Mouse (Mus musculus) liver, postnatal 0 days (tissue): ENCODE measurements around the gene Smyd5. TPM values are rescaled to one million over a fixed set of nuclear protein-coding genes. Genes with fewer than 3 reads are reported as not detected.
A peak's percentile ranks its signal among the peaks of the same experiment; 100 is the strongest.

Source experiments
- ATAC-seq: fragments of 200-750 bp; cut with Nextera tagmentation; 2 replicates; pipeline ENCODE4 v1.8.0; 2017; ENCODE audit warnings: mild to moderate bottlenecking, moderate library complexity
- DNase-seq: peaks from one replicate; pipeline ENCODE4 v3.0.0-alpha.2; 2016
- H3K27ac ChIP-seq: fragments of 300-500 bp; sonication (generic); 2 replicates; pipeline ENCODE4 v1.5.1; 2014; ENCODE audit warnings: antibody characterized with exemption, moderate library complexity, mild to moderate bottlenecking, low read depth
- H3K27me3 ChIP-seq: fragments of 300-500 bp; sonication (generic); 2 replicates; pipeline ENCODE4 v1.6.1; 2014; ENCODE audit warnings: low read length, control low read depth, mixed read lengths; ENCODE audit not compliant: insufficient read depth
- H3K36me3 ChIP-seq: fragments of 300-500 bp; sonication (generic); replicated peaks from 2 replicates; pipeline ENCODE4 v1.6.1; 2014; ENCODE audit warnings: mild to moderate bottlenecking, control low read depth, low read length, moderate library complexity, mixed read lengths; ENCODE audit not compliant: insufficient read depth
- H3K4me1 ChIP-seq: fragments of 300-500 bp; sonication (generic); 2 replicates; pipeline ENCODE4 v1.6.1; 2014; ENCODE audit warnings: antibody characterized with exemption, mild to moderate bottlenecking, control low read depth; ENCODE audit not compliant: insufficient read depth
- H3K4me2 ChIP-seq: fragments of 300-500 bp; sonication (generic); 2 replicates; pipeline ENCODE4 v1.6.1; 2014; ENCODE audit warnings: low read depth, mild to moderate bottlenecking, low read length, moderate library complexity, mixed read lengths
- H3K4me3 ChIP-seq: fragments of 300-500 bp; sonication (generic); 2 replicates; pipeline ENCODE4 v1.5.1; 2014; ENCODE audit warnings: low read depth, low read length
- H3K9ac ChIP-seq: fragments of 300-500 bp; sonication (generic); replicated peaks from 2 replicates; pipeline ENCODE4 v1.6.1; 2014; ENCODE audit warnings: mild to moderate bottlenecking, moderate library complexity
- H3K9me3 ChIP-seq: fragments of 300-500 bp; sonication (generic); 2 replicates; pipeline ENCODE4 v1.6.1; 2016; ENCODE audit warnings: mild to moderate bottlenecking, control low read depth, low read length, mixed read lengths
- CTCF ChIP-seq: sonication (generic); IDR thresholded peaks from 2 replicates; pipeline ENCODE4 v1.5.1; 2016; ENCODE audit warnings: antibody characterized with exemption, low read depth
- EP300 ChIP-seq: IDR thresholded peaks from 2 replicates; pipeline ENCODE4 v1.6.1; 2016; ENCODE audit warnings: antibody characterized with exemption, low read depth, mild to moderate bottlenecking
- WGBS: fragments of 180-500 bp; shearing (Covaris S2); extraction: QIAGEN DNeasy Blood & Tissue Kit; methylation state at CpG from one replicate; pipeline ENCODE4 v1.1.7; 2014; ENCODE audit not compliant: insufficient replicate concordance; 5-methylcytosine and 5-hydroxymethylcytosine counted together
- polyA plus RNA-seq: library from polyadenylated mRNA; unstranded; fragments of >200 nt; fragmentation: Nextera tagmentation; extraction: Ambion mirVana; gene quantifications from 2 replicates; pipeline ENCODE4 v1.2.1, GENCODE M21; 2015

Smyd5 gene
- polyA plus RNA-seq, 1 experiment from 2014 or later: 11.3 TPM

- ATAC-seq: no peak
- no peak overlapping the region for H3K9ac ChIP-seq
These were observed 40.2 kb downstream of the Smyd5 start for GRCm38 (mm10) chr6:85471962-85472361.

GRCm38 (mm10) chr6:85472542-85472941 lies 40.8 kb downstream of the Smyd5 start:
- Histone ChIP-seq H3K4me1 (no peaks in the 10 kb centered on the region), H3K27ac (no peak overlapping the region), H3K27me3 (no peaks in the 10 kb centered on the region), H3K4me3 (no peak overlapping the region), H3K4me2 (no peak overlapping the region), H3K9ac (no peak overlapping the region), H3K36me3 (peaks cover 17% of the 10 kb centered on the region), H3K9me3 (no peaks in the 10 kb centered on the region)
- DNase-seq: no peak
- ATAC-seq: no peak
- TF ChIP-seq CTCF (no peak), EP300 (no peak)
- 56% methylated on average over 5 of the region's 5 CpGs for WGBS

More at GRCm38 (mm10) chr6:85471962-85472361, 40.2 kb downstream of the Smyd5 start:
- TF ChIP-seq CTCF (no peak), EP300 (no peak)
- DNase-seq: no peak
- Histone ChIP-seq H3K36me3 (peaks cover 22% of the 10 kb centered on the region), H3K4me1 (no peaks in the 10 kb centered on the region), H3K4me3 (no peak overlapping the region), H3K27me3 (no peaks in the 10 kb centered on the region), H3K27ac (no peak overlapping the region), H3K9me3 (no peaks in the 10 kb centered on the region), H3K4me2 (no peak overlapping the region)
- WGBS: 71% methylated on average over 8 of the region's 8 CpGs

- no peaks in the 10 kb centered on the region for H3K36me3 ChIP-seq
- DNase-seq (no peak), ATAC-seq (no peak)
- no peak overlapping the region for H3K9ac ChIP-seq
- WGBS: 68% methylated on average over 3 of the region's 3 CpGs
- H3K4me2 ChIP-seq: no peak overlapping the region
- H3K27me3 ChIP-seq: no peaks in the 10 kb centered on the region
- no peak overlapping the region for H3K4me3 ChIP-seq
- H3K27ac ChIP-seq: no peak overlapping the region
- H3K9me3 ChIP-seq: no peaks in the 10 kb centered on the region
- no peaks in the 10 kb centered on the region for H3K4me1 ChIP-seq
- TF ChIP-seq CTCF (no peak), EP300 (no peak)
These were observed 43.8 kb downstream of the Smyd5 start for GRCm38 (mm10) chr6:85475581-85475980.

GRCm38 (mm10) chr6:85477366-85477917 lies 45.7 kb downstream of the Smyd5 start:
- Histone ChIP-seq H3K4me2 (no peak overlapping the region), H3K4me3 (no peak overlapping the region), H3K9me3 (no peaks in the 10 kb centered on the region), H3K36me3 (no peaks in the 10 kb centered on the region), H3K27me3 (0 out of 2 replicates have a peak, but pooled peaks cover 2% of the 10 kb centered on the region), H3K27ac (no peak overlapping the region), H3K4me1 (no peaks in the 10 kb centered on the region), H3K9ac (no peak overlapping the region)
- ATAC-seq (peak; percentile 53; the same call in 1 of the 2 replicates), DNase-seq (peak; percentile 62)
- TF ChIP-seq CTCF (peak; percentile 77), EP300 (no peak)
- WGBS: 38% methylated on average over 10 of the region's 10 CpGs

- no peak for ATAC-seq
- Histone ChIP-seq H3K4me1 (no peaks in the 10 kb centered on the region), H3K9ac (no peak overlapping the region), H3K9me3 (no peaks in the 10 kb centered on the region), H3K27me3 (0 out of 2 replicates have a peak, but pooled peaks cover 2% of the 10 kb centered on the region), H3K27ac (no peak overlapping the region), H3K36me3 (no peaks in the 10 kb centered on the region), H3K4me3 (no peak overlapping the region), H3K4me2 (no peak overlapping the region)
- no peak for TF ChIP-seq EP300
- TF ChIP-seq CTCF: no peak
- 37% methylated on average over 14 of the region's 14 CpGs for WGBS
- DNase-seq: no peak
These were observed 46.6 kb downstream of the Smyd5 start for GRCm38 (mm10) chr6:85478416-85478815.

GRCm38 (mm10) chr6:85479979-85480378 lies 48.2 kb downstream of the Smyd5 start:
- no peak overlapping the region for H3K4me2 ChIP-seq
- no peak overlapping the region for H3K27ac ChIP-seq
- H3K27me3 ChIP-seq: peaks cover 17% of the 10 kb centered on the region
- TF ChIP-seq CTCF: no peak
- no peak for TF ChIP-seq EP300
- no peak overlapping the region for H3K9ac ChIP-seq
- H3K9me3 ChIP-seq: no peaks in the 10 kb centered on the region
- DNase-seq: no peak
- H3K4me3 ChIP-seq: no peak overlapping the region
- no peaks in the 10 kb centered on the region for H3K4me1 ChIP-seq
- no peak for ATAC-seq
- no peaks in the 10 kb centered on the region for H3K36me3 ChIP-seq
- 77% methylated on average over 5 of the region's 5 CpGs for WGBS
